Mouse (Mus musculus) brain, embryonic 14.5 days (tissue): ENCODE measurements around the gene Ffar2. TPM values are rescaled to one million over a fixed set of nuclear protein-coding genes. Genes with fewer than 3 reads are reported as not detected.

Source experiments
- DNase-seq: peaks from one replicate; pipeline ENCODE4 v3.0.0-alpha.2; 2011; ENCODE audit warnings: low read depth
- CTCF ChIP-seq: fragments of 200-500 bp; IDR thresholded peaks from 2 replicates; pipeline ENCODE4 v1.5.1; 2012; ENCODE audit warnings: inconsistent platforms, mild to moderate bottlenecking, moderate library complexity, borderline replicate concordance; ENCODE audit not compliant: insufficient read depth, insufficient read length; ENCODE audit errors: extremely low read depth
- POLR2A ChIP-seq: fragments of 200-500 bp; IDR thresholded peaks from 2 replicates; pipeline ENCODE4 v1.6.1; 2012; ENCODE audit warnings: mild to moderate bottlenecking, inconsistent platforms, borderline replicate concordance; ENCODE audit not compliant: poor library complexity, insufficient read depth, insufficient read length, severe bottlenecking; ENCODE audit errors: extremely low read depth
- polyA plus RNA-seq: library from polyadenylated mRNA; depleted of rRNA; stranded (reverse); fragments of >200 nt; gene quantifications from 2 replicates; pipeline ENCODE4 v1.2.3, GENCODE M21; 2012

Gene Ffar2
- polyA plus RNA-seq, 1 experiment, result 0.46 TPM

DNA sequence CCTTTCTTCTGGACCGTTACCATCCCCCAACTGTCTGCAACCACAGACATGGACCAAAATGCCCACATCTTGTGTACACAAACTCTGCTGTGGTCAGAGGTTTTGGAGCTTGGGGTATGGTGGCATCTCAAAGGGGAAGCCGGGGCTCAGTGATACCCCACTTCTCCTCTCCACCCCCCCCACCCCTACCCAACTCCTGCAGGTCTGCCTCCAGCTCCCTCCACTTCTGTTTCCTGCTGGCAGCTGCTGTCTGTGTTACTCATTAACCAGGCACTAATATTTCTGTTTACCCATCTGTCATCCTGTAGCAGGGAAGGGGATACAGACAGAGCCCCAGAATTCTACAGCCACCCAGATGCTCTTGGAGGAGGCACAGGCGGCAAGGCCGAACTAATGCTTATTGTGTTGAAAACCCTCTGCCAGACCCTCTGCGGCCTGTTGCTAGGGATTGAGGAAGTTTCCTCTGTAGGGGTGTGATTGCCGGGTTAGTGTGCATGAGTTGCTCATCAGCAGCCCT lies 11.2 kb downstream of the Ffar2 start:
- DNase-seq, result peak; percentile 54
- TF ChIP-seq POLR2A (no peak), CTCF (no peak)

DNA sequence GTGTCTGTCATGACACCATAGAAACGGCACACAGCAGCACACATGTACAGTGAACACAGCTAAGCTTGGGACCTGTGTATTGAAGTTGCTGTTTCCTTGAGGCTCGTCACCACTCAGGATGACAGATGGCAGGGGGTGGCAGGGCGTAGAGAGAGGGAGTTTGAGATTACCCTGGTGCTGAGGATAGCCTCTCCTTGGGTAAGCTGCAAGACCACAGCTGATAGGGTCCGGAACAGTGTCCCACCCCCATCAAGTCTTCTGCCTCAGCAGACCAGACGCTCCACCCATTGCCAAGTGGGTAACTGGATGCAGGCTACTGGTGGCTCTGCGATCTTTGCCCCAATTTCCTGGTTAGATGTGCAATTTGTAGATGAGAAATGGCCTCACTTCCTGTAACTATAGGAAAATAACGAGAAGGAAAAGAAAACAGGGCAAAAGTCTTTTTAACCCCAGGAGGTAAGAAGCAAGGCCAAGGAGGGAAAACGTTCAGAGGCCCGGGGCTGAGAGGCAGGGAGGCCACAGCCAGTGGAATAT lies 11.8 kb downstream of the Ffar2 start:
- no peak for DNase-seq

DNA sequence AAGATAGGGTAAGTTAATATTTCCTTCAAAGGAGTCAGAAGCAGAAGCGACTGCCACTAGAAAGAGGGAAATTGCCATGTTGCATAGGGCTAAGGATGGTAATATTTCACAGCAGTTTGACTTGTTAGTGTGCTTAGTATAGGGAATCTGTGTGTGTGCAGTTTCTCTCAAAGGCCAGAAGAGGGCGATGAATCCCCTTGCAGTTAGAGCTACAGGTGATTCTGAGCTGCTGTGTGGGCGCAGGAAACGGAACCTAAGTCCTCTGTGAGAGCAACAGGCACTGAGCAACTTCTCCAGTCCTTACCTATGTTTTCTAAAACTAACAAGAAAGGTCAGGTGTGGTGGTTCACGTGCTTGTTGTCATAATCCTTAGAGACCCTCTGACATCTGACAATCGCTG lies 13.3 kb downstream of the Ffar2 start:
- no peak for DNase-seq
- TF ChIP-seq CTCF (no peak), POLR2A (no peak)

More for the DNA sequence above, 11.8 kb downstream of the Ffar2 start:
- TF ChIP-seq CTCF (no peak), POLR2A (no peak)

DNA sequence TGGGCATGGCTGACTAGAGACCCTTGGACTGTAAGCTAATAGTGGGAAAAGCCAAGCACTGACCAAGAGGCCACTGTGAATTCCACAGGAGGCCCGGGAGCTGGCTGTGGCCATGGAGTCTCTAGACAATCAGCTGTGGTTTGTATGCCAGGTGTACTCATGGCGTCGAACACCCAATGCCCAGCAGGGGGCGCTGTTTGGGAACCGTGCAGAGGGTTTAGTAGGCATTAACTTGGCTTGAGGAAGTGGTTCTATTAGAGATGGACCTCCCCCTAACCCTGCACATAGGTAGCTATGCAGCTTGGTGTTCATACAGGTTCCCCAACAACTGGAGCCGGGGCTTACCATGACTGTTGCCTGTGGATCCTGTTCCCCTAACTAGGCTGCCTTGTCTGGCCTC lies 17.7 kb downstream of the Ffar2 start:
- no peak for DNase-seq
- no peak for TF ChIP-seq POLR2A
- peak; percentile 35; the same call in 1 of the 2 replicates for TF ChIP-seq CTCF

DNA sequence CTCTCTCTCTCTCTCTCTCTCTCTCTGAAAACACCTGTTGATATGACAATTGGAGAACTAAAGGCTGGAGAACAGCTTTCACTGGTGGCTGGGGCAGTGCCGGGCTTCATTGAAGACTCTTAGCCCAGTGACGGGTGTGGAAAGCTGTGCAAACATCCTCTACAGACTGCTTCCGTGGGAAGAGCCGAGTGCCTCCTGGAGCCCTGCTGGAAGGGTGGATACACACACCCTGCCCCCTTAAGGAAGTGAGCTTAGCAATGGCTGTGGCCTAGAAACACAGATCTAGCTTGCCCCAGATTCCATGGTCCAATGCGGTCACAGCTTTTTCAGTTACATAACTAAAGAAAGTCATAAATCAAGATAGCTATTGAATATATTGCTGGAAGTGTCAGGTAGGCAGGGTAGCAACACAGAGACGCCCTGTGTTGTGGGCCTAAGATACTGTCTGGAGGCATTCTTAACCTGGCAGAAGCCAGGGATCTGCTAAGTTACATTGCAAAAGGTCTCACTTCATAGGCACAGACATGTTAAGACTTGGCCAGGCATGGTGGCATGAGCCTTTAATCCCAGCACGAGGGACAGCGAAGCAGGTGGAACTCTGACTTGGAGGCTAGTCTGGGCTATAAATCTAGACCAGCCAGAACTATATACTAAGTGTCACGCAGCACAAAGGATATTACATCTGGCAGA lies 19.4 kb downstream of the Ffar2 start:
- TF ChIP-seq POLR2A (no peak), CTCF (no peak)
- no peak for DNase-seq

DNA sequence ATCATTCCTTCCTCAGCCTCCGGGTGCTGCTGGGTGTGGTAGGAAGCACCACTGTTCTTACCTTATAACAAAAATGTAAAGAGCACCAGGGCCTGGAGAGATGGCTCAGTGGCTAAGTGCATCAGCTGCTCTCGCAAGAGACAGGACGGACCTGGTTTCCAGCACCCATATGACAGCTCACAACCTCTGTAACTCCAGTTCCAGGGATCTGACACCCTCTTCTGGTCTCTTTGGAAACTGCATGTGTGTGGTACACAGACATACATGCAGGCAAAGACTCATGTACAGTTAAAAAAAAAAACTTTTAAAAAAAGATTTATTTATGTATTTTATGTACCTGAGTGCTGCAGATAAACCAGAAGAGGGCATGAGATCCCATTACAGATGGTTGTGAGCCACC lies 20.3 kb downstream of the Ffar2 start:
- TF ChIP-seq CTCF, result no peak
- no peak for TF ChIP-seq POLR2A
- no peak for DNase-seq

DNA sequence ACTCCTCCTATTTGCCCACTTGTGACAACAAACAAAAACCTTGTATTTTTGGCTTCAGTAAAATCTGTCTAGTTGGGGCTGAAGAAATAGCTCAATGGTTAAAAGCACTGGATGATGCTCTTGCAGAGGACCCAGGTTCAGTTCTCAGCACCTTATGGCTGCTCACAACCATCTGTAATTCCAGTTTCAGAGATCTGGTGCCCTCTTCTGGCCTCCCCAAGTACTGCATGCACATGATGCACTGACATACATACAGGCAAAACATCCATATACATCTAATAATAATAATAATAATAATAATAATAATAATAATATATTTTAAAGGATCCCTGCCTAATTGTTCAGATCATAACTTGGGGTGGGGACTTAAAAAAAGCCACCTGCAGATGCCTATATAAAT lies 22.9 kb downstream of the Ffar2 start:
- no peak for DNase-seq
- TF ChIP-seq POLR2A (no peak), CTCF (no peak)

DNA sequence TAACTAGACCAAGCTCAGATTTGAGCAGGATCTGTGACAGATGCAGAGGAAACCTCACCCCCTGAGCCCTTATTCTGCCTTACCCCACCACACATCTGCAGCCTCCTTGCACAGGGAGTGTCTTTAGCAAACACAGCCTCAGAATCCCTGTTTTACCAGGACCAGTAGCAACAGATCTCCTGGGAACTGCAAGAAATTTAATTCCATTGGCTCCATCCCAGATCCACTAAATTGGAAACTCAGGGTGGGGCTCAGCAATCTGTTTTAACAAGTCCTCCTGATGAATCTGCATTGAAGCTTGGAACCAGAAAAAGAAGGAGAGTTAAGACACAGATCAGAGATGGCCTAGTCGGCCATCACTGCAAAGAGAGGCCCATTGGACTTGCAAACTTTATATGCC lies 26.8 kb downstream of the Ffar2 start:
- TF ChIP-seq CTCF (no peak), POLR2A (no peak)
- DNase-seq, result no peak

DNA sequence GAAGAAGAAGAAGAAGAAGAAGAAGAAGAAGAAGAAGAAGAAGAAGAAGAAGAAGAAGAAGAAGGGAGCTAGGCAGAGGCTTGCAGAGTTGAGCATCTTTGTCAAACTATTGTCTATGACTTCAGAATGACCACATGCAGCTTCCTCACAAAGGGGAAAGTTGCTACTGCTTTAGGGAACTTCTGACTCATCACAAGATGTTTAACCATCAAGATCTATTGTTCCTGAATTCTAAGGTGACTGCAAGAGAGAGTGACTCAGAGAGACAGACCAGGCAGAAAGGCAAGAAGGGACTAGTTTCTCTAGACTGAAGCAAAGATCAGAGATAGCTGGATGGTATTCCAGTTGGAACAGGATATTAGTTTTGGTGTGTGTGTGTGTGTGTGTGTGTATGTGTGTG lies 28.7 kb downstream of the Ffar2 start:
- no peak for TF ChIP-seq POLR2A
- no peak for TF ChIP-seq CTCF
- DNase-seq, result no peak

DNA sequence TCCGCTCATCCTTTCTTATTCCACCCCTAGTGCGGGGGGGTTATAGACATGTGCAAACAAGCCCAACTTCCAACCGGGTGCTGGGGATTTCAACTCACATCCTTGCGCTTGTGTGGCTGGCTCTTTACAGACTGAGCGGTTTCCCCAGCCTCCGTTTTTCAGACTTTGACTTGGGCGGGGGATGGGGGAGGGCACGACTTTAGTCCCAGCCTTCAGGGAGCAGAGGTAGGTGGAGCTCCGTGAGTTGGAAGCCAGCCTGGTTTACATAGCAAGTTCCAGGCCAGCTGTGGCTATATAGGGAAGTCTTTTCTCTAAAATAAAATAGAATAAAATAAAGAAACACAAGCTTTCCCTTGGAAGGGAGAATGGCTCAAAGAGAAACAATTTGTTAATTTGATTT lies 31.7 kb downstream of the Ffar2 start:
- no peak for DNase-seq
- TF ChIP-seq CTCF (no peak), POLR2A (no peak)

DNA sequence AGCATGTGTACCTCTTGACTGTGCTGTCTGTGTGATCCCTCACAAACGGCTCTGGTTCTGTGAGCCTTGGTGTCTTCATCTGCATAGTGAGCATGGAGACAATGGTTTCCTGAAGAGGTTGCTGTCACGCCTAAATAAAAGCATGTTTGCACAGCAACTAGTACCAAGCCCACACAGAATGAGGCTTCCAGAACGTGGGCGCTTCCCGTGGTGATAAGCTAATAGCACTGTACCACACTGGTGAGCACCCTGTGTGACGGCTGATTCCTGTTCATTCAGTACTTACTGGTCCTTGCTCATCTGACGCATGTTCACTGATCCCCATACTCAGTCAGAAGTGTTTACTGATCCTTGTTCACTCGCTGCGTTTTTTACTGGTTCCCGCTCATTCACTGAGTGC lies 33.4 kb downstream of the Ffar2 start:
- TF ChIP-seq POLR2A, result no peak
- TF ChIP-seq CTCF, result no peak
- DNase-seq, result no peak

DNA sequence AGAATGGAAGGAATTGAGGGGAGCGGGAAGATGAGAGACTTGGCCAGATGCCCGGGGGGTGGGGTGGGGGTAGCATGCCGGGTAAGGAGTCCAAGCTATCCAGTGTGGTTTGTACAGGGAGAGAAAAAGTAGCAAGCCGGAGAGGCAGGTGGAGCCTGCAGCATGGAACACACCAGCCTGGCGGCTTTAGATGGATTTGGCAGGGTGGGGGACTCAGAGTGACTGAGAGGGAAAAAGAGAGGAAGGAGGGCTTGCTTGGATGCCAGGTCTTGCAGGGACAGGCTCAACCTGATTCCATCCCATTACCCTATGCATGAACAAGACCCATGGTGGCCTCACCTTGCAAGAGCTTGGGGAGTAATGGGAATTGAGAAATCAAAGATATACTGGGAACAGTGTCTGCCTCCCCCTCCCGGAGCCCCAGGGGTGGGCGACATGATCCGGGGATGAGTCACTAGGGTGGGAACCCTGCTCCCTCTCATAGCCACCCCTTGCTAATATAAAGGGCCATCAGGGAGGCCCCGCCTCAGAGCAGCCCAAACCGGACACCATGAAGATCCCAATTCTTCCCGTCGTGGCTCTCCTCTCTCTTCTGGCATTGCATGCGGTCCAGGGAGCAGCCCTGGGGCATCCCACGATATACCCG lies 36.1 kb downstream of the Ffar2 start, which contains the start of gene Krtdap:
Gene Krtdap, plus strand, starts transcription at position 520 of the 646 bp plus-strand sequence.
- TF ChIP-seq CTCF, result no peak
- TF ChIP-seq POLR2A, result no peak
- DNase-seq, result no peak
